Mouse (Mus musculus) layer of hippocampus, adult 8-10 months (tissue): ENCODE results near the gene Tmem116. TPM values are rescaled to one million over a fixed set of nuclear protein-coding genes. Genes with fewer than 3 reads are reported as not detected.
"Not testable (repeated sequence)": the region's sequence is repeated elsewhere in the genome, so short reads cannot be mapped to it uniquely, and the experiment has no call there.

Source experiments
- DNase-seq, 2 experiments: peaks; one replicate each; pipeline ENCODE4 v3.0.0; 2022; ENCODE audit warnings: low spot score in 2 of 2
- total RNA-seq, 4 experiments: library from RNA; stranded (reverse); gene quantifications; 2 replicates each; pipeline ENCODE4 v1.2.4; 2022

Gene Tmem116
- total RNA-seq, 4 experiments from 2014 or later: 7.2 to 9.5 (median 8.5) TPM

GRCm38 (mm10) chr5:121462967-121463366 lies 11.3 kb downstream of the Tmem116 start:
- no peak for DNase-seq

GRCm38 (mm10) chr5:121463601-121464250 lies 12.0 kb downstream of the Tmem116 start:
- DNase-seq: no peak

- DNase-seq: no peak
Observed at GRCm38 (mm10) chr5:121469566-121469965, 17.9 kb downstream of the Tmem116 start.

GRCm38 (mm10) chr5:121472411-121472810 lies 20.7 kb downstream of the Tmem116 start:
- no peak for DNase-seq

- no peak for DNase-seq
Observed at GRCm38 (mm10) chr5:121474610-121475009, 22.9 kb downstream of the Tmem116 start.

GRCm38 (mm10) chr5:121476040-121476439 lies 24.3 kb downstream of the Tmem116 start:
- no peak for DNase-seq

- no peak for DNase-seq
Observed at GRCm38 (mm10) chr5:121477680-121478079, 26.0 kb downstream of the Tmem116 start.

- no peak for DNase-seq
Observed at GRCm38 (mm10) chr5:121484801-121485200, 33.1 kb downstream of the Tmem116 start.

- DNase-seq: peak; percentile 56 to 60
Observed at GRCm38 (mm10) chr5:121493305-121493704, 41.6 kb downstream of the Tmem116 start.

GRCm38 (mm10) chr5:121500719-121501118 lies 49.0 kb downstream of the Tmem116 start:
- no peak for DNase-seq

- not testable (repeated sequence) for DNase-seq
Observed at GRCm38 (mm10) chr5:121501424-121501996, 49.8 kb downstream of the Tmem116 start.

GRCm38 (mm10) chr5:121503231-121503630 lies 51.5 kb downstream of the Tmem116 start, which contains the start of gene Adam1b:
Adam1b (minus strand) TSS chr5:121503435.
- no peak for DNase-seq

- DNase-seq: no peak
Observed at GRCm38 (mm10) chr5:121506846-121507245, 55.2 kb downstream of the Tmem116 start.

GRCm38 (mm10) chr5:121510009-121510408 lies 58.3 kb downstream of the Tmem116 start:
- DNase-seq: no peak

GRCm38 (mm10) chr5:121518983-121519382 lies 67.3 kb downstream of the Tmem116 start:
- no peak for DNase-seq

GRCm38 (mm10) chr5:121519758-121520157 lies 68.1 kb downstream of the Tmem116 start:
- DNase-seq: not testable (repeated sequence)

GRCm38 (mm10) chr5:121525774-121526450 lies 74.2 kb downstream of the Tmem116 start:
- DNase-seq: no peak

- no peak for DNase-seq
Observed at GRCm38 (mm10) chr5:121526526-121526925, 74.8 kb downstream of the Tmem116 start.

- no peak for DNase-seq
Observed at GRCm38 (mm10) chr5:121526961-121527360, 75.3 kb downstream of the Tmem116 start.

- no peak for DNase-seq
Observed at GRCm38 (mm10) chr5:121534521-121534920, 82.8 kb downstream of the Tmem116 start.

GRCm38 (mm10) chr5:121535116-121535515 lies 83.4 kb downstream of the Tmem116 start:
- DNase-seq: no peak

GRCm38 (mm10) chr5:121536921-121537555 lies 85.3 kb downstream of the Tmem116 start:
- DNase-seq: no peak
